Mouse (Mus musculus): ENCODE measurements at regions not wholly inside any gene's neighbourhood (a gene's known extent, or its start where the extent isn't known, plus 50 kb on each side); places are given as distances from the start of the nearest gene placed in this dataset.

DNA sequence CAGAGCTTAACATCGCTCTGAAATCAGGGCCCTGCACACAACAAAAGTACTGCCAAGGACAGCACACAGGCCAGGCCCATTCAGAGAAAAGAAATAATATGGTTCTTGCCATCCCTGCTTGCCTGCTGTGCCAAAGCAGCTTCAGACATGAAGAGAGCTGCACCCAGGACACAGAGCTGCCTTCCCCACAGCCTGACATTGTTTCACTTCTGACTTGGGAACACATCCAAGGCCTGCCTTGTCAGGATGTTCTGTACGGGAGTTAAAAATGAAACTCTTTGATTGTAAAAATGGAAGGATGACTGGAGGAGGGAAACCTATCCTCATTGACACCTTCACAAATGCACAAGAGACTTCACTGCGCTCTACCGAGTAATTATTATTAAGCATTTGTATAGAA, 114.0 kb upstream of the Ube2e3 start:
- Histone ChIP-seq H3K9me3 (ENCODE audit: control insufficient read depth, low read length) (no peaks in the 10 kb centered on the region), H3K36me3 (ENCODE audit: control insufficient read depth, insufficient read depth, low read length) (no peaks in the 10 kb centered on the region), H3K4me3 (replicated peaks; ENCODE audit: low read depth, low read length) (no peak overlapping the region), H3K9ac (replicated peaks; ENCODE audit: low read length) (no peak overlapping the region), H3K4me2 (ENCODE audit: low read length) (no peak overlapping the region), H3K27ac (replicated peaks; ENCODE audit: low read depth, low read length) (no peak overlapping the region), H3K27me3 (ENCODE audit: control insufficient read depth, insufficient read depth, low read length) (no peaks in the 10 kb centered on the region), H3K4me1 (ENCODE audit: control insufficient read depth, insufficient read depth, low read length) (no peaks in the 10 kb centered on the region)
- DNase-seq (peak; percentile 2), ATAC-seq (ENCODE audit: low FRiP score, low TSS enrichment) (no peak)
- 57% methylated on average over 4 of the region's 4 CpGs for WGBS

- ATAC-seq (ENCODE audit: low FRiP score, low TSS enrichment) (no peak), DNase-seq (no peak)
- H3K4me1 ChIP-seq (ENCODE audit: control insufficient read depth, insufficient read depth, low read length): no peaks in the 10 kb centered on the region
- H3K4me2 ChIP-seq (ENCODE audit: low read length): no peak overlapping the region
- WGBS: 91% methylated on average over 6 of the region's 6 CpGs
- no peak overlapping the region for H3K27ac ChIP-seq (replicated peaks; ENCODE audit: low read depth, low read length)
- H3K27me3 ChIP-seq (ENCODE audit: control insufficient read depth, insufficient read depth, low read length): no peaks in the 10 kb centered on the region
- no peaks in the 10 kb centered on the region for H3K36me3 ChIP-seq (ENCODE audit: control insufficient read depth, insufficient read depth, low read length)
- H3K4me3 ChIP-seq (replicated peaks; ENCODE audit: low read depth, low read length): no peak overlapping the region
- no peaks in the 10 kb centered on the region for H3K9me3 ChIP-seq (ENCODE audit: control insufficient read depth, low read length)
- H3K9ac ChIP-seq (replicated peaks; ENCODE audit: low read length): no peak overlapping the region
Measured at GRCm38 (mm10) chr2:78730161-78730560, 137.8 kb upstream of the Ube2e3 start.

GRCm38 (mm10) chr2:78726060-78726459, 141.9 kb upstream of the Ube2e3 start:
- Histone ChIP-seq H3K9me3 (ENCODE audit: control insufficient read depth, low read length) (no peaks in the 10 kb centered on the region), H3K4me3 (replicated peaks; ENCODE audit: low read depth, low read length) (no peak overlapping the region), H3K4me1 (ENCODE audit: control insufficient read depth, insufficient read depth, low read length) (no peaks in the 10 kb centered on the region), H3K9ac (replicated peaks; ENCODE audit: low read length) (no peak overlapping the region), H3K27me3 (ENCODE audit: control insufficient read depth, insufficient read depth, low read length) (no peaks in the 10 kb centered on the region), H3K4me2 (ENCODE audit: low read length) (no peak overlapping the region), H3K27ac (replicated peaks; ENCODE audit: low read depth, low read length) (no peak overlapping the region), H3K36me3 (ENCODE audit: control insufficient read depth, insufficient read depth, low read length) (no peaks in the 10 kb centered on the region)
- whole genome bisulfite sequencing: 96% methylated on average over 7 of the region's 7 CpGs
- ATAC-seq (ENCODE audit: low FRiP score, low TSS enrichment): no peak
- DNase-seq: no peak

DNA sequence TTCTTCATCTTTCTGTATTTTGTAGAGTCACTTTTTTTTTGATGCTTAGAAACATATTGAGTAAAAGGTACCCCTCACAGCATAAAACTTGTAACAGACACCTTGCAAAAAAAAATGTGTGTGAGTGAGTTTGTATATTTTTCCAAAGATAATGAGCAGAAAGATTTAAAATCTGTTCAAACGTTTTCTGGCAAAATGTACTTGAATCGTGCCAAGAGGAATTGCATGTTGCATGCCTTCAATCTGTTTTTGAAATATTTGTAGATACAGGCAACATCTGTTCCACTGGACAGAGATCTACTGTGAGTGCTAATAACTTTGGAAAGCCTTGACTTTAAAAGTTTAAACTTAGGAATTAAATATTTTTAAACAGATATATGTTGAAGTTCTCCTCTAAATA, 143.5 kb upstream of the Ube2e3 start:
- no peak overlapping the region for H3K4me2 ChIP-seq (ENCODE audit: low read length)
- WGBS: 72% methylated on average over 2 of the region's 2 CpGs
- H3K4me3 ChIP-seq (replicated peaks; ENCODE audit: low read depth, low read length): no peak overlapping the region
- H3K4me1 ChIP-seq (ENCODE audit: control insufficient read depth, insufficient read depth, low read length): no peaks in the 10 kb centered on the region
- H3K9me3 ChIP-seq (ENCODE audit: control insufficient read depth, low read length): no peaks in the 10 kb centered on the region
- no peak for ATAC-seq (ENCODE audit: low FRiP score, low TSS enrichment)
- no peak for DNase-seq
- no peaks in the 10 kb centered on the region for H3K36me3 ChIP-seq (ENCODE audit: control insufficient read depth, insufficient read depth, low read length)
- no peaks in the 10 kb centered on the region for H3K27me3 ChIP-seq (ENCODE audit: control insufficient read depth, insufficient read depth, low read length)
- H3K9ac ChIP-seq (replicated peaks; ENCODE audit: low read length): no peak overlapping the region
- no peak overlapping the region for H3K27ac ChIP-seq (replicated peaks; ENCODE audit: low read depth, low read length)

GRCm38 (mm10) chr2:78723423-78723822, 144.5 kb upstream of the Ube2e3 start:
- H3K4me3 ChIP-seq (replicated peaks; ENCODE audit: low read depth, low read length): no peak overlapping the region
- no peaks in the 10 kb centered on the region for H3K36me3 ChIP-seq (ENCODE audit: control insufficient read depth, insufficient read depth, low read length)
- H3K9me3 ChIP-seq (ENCODE audit: control insufficient read depth, low read length): no peaks in the 10 kb centered on the region
- H3K27me3 ChIP-seq (ENCODE audit: control insufficient read depth, insufficient read depth, low read length): no peaks in the 10 kb centered on the region
- 99% methylated on average over 3 of the region's 3 CpGs for WGBS
- H3K27ac ChIP-seq (replicated peaks; ENCODE audit: low read depth, low read length): no peak overlapping the region
- H3K4me2 ChIP-seq (ENCODE audit: low read length): no peak overlapping the region
- H3K9ac ChIP-seq (replicated peaks; ENCODE audit: low read length): no peak overlapping the region
- ATAC-seq (ENCODE audit: low FRiP score, low TSS enrichment): no peak
- H3K4me1 ChIP-seq (ENCODE audit: control insufficient read depth, insufficient read depth, low read length): no peaks in the 10 kb centered on the region
- DNase-seq: no peak

DNA sequence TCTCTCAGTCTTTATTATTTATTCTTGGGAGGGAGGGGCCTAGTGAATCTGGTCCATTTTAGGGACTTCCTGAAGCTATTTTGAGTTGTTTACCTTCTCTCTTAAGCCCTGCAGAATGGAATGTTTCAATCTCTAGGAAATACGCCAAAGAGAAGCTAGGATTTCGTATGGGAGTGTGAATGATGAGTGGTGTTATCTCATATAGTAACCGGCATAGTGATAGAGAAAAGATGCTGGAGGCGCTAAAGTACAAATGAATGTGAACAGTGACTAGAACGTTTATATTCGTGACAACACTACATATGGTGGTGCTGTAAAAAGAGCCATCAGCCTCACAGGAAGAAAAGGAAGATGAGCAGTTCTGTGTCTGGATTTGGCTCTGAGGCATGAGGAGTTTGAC, 145.2 kb upstream of the Ube2e3 start:
- no peaks in the 10 kb centered on the region for H3K27me3 ChIP-seq (ENCODE audit: control insufficient read depth, insufficient read depth, low read length)
- H3K4me3 ChIP-seq (replicated peaks; ENCODE audit: low read depth, low read length): no peak overlapping the region
- ATAC-seq (ENCODE audit: low FRiP score, low TSS enrichment) (no peak), DNase-seq (no peak)
- H3K9ac ChIP-seq (replicated peaks; ENCODE audit: low read length): no peak overlapping the region
- no peak overlapping the region for H3K27ac ChIP-seq (replicated peaks; ENCODE audit: low read depth, low read length)
- H3K4me2 ChIP-seq (ENCODE audit: low read length): no peak overlapping the region
- no peaks in the 10 kb centered on the region for H3K36me3 ChIP-seq (ENCODE audit: control insufficient read depth, insufficient read depth, low read length)
- H3K9me3 ChIP-seq (ENCODE audit: control insufficient read depth, low read length): no peaks in the 10 kb centered on the region
- WGBS: 93% methylated on average over 6 of the region's 6 CpGs
- H3K4me1 ChIP-seq (ENCODE audit: control insufficient read depth, insufficient read depth, low read length): no peaks in the 10 kb centered on the region

DNA sequence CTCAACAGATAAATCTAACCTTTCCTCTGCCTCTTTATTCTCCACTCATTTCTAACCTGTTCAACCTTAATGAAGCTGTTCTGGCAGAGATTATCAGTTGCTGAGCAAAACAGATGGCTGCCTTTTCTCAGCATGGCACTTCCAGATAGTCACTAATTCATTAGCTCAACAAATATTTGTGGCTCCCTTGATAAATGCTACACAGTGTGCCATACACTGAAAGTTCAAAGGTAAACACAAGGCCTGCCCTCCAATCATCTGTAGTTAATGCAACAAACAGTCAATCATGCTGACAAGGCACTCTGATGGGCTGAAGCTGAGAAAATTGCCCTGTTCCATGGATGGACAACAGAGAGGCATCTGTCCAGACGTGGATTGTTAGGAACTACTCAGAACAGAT, 149.4 kb upstream of the Ube2e3 start:
- Histone ChIP-seq H3K9me3 (ENCODE audit: control insufficient read depth, low read length) (no peaks in the 10 kb centered on the region), H3K36me3 (ENCODE audit: control insufficient read depth, insufficient read depth, low read length) (no peaks in the 10 kb centered on the region), H3K27me3 (ENCODE audit: control insufficient read depth, insufficient read depth, low read length) (no peaks in the 10 kb centered on the region), H3K9ac (replicated peaks; ENCODE audit: low read length) (no peak overlapping the region), H3K4me1 (ENCODE audit: control insufficient read depth, insufficient read depth, low read length) (0 out of 2 replicates have a peak, but pooled peaks cover 4% of the 10 kb centered on the region), H3K27ac (replicated peaks; ENCODE audit: low read depth, low read length) (no peak overlapping the region), H3K4me2 (ENCODE audit: low read length) (no peak overlapping the region), H3K4me3 (replicated peaks; ENCODE audit: low read depth, low read length) (no peak overlapping the region)
- ATAC-seq (ENCODE audit: low FRiP score, low TSS enrichment) (peak; percentile 17; the same call in 1 of the 2 replicates), DNase-seq (no peak)
- WGBS: 69% methylated on average over 1 of the region's 1 CpGs

DNA sequence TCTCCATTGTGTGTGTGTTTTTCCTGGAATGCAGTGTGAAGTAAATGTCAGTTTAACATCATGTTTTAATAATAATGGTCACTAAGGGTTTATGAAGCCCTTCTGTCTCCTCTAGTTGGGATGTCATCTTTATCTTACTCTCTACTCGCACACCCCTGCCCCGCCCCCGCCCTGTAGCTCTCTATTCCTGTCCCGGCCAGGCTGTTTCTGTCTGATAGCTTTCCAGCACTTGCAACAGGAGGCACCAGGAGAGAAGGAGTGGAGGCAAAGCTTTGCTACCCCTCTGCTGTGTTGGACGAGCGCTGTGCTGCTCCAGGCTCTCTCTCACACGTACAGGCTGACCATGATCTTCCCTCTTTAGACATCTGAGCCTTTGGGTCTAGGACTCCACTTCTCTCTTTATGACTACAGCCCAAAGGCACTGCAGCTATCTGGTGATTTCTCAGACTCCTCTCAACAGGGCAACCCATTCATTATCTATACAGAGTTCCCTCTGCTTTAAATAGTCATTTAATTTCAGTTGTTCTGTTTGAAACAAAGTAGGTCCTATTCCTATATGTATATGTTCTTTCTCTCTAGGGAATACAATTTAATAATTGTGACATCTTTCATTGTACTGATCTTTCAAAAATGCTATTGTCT, 151.6 kb upstream of the Ube2e3 start:
- Histone ChIP-seq H3K27me3 (ENCODE audit: control insufficient read depth, insufficient read depth, low read length) (no peaks in the 10 kb centered on the region), H3K9ac (replicated peaks; ENCODE audit: low read length) (no peak overlapping the region), H3K9me3 (ENCODE audit: control insufficient read depth, low read length) (no peaks in the 10 kb centered on the region), H3K4me2 (ENCODE audit: low read length) (no peak overlapping the region), H3K4me3 (replicated peaks; ENCODE audit: low read depth, low read length) (no peak overlapping the region), H3K4me1 (ENCODE audit: control insufficient read depth, insufficient read depth, low read length) (0 out of 2 replicates have a peak, but pooled peaks cover 4% of the 10 kb centered on the region), H3K27ac (replicated peaks; ENCODE audit: low read depth, low read length) (no peak overlapping the region), H3K36me3 (ENCODE audit: control insufficient read depth, insufficient read depth, low read length) (no peaks in the 10 kb centered on the region)
- ATAC-seq (ENCODE audit: low FRiP score, low TSS enrichment): no peak
- 70% methylated on average over 7 of the region's 7 CpGs for WGBS
- DNase-seq: no peak

GRCm38 (mm10) chr2:78694851-78695250, 173.1 kb upstream of the Ube2e3 start:
- DNase-seq: peak; percentile 67

More at GRCm38 (mm10) chr2:78694851-78695250, 173.1 kb upstream of the Ube2e3 start:
- H3K4me2 ChIP-seq (ENCODE audit: low read length): no peak overlapping the region
- no peaks in the 10 kb centered on the region for H3K27me3 ChIP-seq (ENCODE audit: control insufficient read depth, insufficient read depth, low read length)
- H3K9ac ChIP-seq (replicated peaks; ENCODE audit: low read length): no peak overlapping the region
- ATAC-seq (ENCODE audit: low FRiP score, low TSS enrichment): peak; percentile 66; the same call in 1 of the 2 replicates
- WGBS: 11% methylated on average over 6 of the region's 6 CpGs
- H3K36me3 ChIP-seq (ENCODE audit: control insufficient read depth, insufficient read depth, low read length): no peaks in the 10 kb centered on the region
- H3K9me3 ChIP-seq (ENCODE audit: control insufficient read depth, low read length): no peaks in the 10 kb centered on the region
- H3K4me3 ChIP-seq (replicated peaks; ENCODE audit: low read depth, low read length): no peak overlapping the region
- 0 out of 2 replicates have a peak, but pooled peaks cover 4% of the 10 kb centered on the region for H3K4me1 ChIP-seq (ENCODE audit: control insufficient read depth, insufficient read depth, low read length)
- no peak overlapping the region for H3K27ac ChIP-seq (replicated peaks; ENCODE audit: low read depth, low read length)
